Mouse (Mus musculus) cerebellum, postnatal 25 days (tissue): Measurements from ENCODE around the gene Lmx1b.
A peak's percentile ranks its signal among the peaks of the same experiment; 100 is the strongest.

Experiments used
- DNase-seq, 2 experiments: peaks; one replicate each; pipeline ENCODE4 v3.0.0; 2021; ENCODE audit warnings: mixed read lengths in 2 of 2

Gene Lmx1b

DNA sequence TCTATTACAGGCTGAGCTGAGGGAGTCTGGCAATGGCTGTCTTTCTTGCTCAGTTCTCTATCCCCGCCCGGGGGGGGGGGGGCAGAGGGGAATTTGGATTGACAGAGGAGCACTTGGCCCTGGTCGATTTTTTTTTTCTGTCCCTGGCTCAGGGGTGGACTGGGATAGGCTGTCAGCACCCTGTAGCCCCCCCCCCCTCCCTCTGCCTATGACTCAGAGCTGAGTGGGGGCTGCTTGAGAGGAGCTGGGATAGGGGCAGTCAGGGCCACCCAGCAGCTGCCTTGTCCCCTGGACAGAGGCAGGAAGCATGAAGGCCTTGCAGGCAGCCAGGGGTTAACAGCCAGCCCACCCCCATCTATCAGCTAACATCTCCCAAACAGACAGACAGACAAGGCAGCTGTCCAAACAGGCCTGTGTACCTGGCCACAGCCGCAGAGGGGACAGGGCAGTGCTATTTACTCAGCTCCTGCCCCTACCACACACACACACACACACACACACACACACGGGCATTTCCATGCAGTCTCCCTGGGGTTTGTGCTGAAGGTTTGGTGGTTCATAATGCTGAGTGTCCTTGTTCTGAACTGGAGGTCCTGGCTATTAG lies 57.8 kb downstream of the Lmx1b start:
- DNase-seq, result no peak

- no peak for DNase-seq
These were observed 58.4 kb downstream of the Lmx1b start for GRCm38 (mm10) chr2:33581866-33582265.

DNA sequence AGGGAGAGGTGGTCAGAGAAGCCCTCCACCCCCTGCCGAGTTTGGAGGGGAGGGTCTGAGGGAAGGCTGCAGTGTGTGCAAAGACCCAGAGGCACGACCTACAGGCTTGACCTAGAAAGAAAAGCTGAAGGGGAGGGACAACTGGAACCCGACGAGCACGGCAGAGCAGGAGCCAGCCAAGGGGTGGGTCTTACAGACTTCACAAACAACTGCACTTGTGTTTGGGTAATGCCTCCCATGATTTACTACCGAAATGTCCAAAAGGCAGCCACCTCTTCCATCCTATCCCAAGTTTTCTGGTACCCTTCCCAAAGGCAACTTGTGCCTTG lies 58.9 kb downstream of the Lmx1b start:
- DNase-seq, result no peak

GRCm38 (mm10) chr2:33580697-33581448 lies 59.4 kb downstream of the Lmx1b start:
- DNase-seq, result peak in 1 of 2 experiments; percentile 40

GRCm38 (mm10) chr2:33575406-33575805 lies 64.9 kb downstream of the Lmx1b start:
- DNase-seq, result no peak

GRCm38 (mm10) chr2:33573075-33573474 lies 67.2 kb downstream of the Lmx1b start:
- no peak for DNase-seq

GRCm38 (mm10) chr2:33571219-33571824 lies 69.0 kb downstream of the Lmx1b start:
- no peak for DNase-seq

DNA sequence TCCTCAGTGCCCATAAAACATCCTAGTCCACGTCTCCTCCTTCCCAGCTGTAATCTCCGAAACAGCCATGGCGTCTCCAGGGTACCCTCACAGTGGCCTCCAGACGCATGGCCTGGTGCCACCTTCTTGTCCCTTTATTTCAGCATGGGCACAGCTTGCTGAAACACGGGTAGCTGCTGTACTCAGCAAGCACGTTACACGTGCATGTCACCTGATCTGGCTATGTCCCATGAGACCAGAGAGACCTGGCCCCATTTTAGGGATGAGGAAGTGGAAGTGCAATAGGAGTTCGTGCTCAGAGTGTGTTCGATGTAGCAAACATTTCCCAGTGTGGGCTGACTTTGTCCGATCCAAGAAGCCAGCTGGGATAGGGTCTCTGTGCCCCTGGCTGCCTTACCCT lies 70.6 kb downstream of the Lmx1b start:
- no peak for DNase-seq

DNA sequence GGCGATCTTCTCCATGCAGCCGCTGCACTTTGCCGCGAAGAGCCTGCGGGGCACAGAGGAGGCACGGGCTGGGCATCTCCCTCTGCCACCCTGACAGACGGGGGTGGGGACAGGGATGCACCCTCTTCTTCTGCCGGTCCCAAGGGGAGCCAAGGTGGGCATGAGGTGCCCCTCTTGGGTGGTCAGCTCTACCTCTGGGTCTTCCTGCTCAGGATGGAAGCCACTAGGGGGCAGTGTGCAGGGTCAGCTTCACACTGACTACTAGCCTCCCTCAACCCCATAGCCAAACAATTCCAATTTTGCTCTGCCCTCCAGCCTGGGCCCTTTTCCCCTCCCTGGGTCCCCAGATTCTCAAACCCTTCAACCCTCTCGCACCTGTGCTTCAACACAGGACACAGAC lies 71.1 kb downstream of the Lmx1b start:
- DNase-seq, result peak; percentile 36 to 65

- DNase-seq, result peak in 1 of 2 experiments; percentile 39
These were observed 74.4 kb downstream of the Lmx1b start for GRCm38 (mm10) chr2:33565886-33566285.

GRCm38 (mm10) chr2:33564748-33565147 lies 75.6 kb downstream of the Lmx1b start:
- peak in 1 of 2 experiments; percentile 40 for DNase-seq

- DNase-seq, result peak; percentile 48 to 73
These were observed 80.6 kb downstream of the Lmx1b start for GRCm38 (mm10) chr2:33559752-33560151.

DNA sequence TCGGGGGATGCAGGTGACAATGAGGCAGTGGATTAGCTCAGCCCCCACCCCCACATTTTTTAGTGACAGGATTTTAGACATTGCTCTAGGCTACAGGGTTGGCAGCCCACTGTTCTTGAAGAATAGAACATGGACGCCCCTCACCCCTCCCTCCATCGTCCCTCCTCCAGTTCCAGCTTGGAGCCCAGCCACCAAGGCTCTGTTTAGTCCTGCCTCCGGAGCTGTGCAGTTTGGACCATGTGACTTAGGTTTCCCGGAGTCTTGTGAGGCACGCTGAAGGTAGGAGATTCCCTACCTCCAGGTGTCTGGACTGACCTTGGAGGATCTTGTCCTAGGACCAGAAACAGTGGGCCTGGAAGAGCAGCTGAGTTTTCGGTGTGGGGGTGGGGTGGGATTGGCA lies 81.0 kb downstream of the Lmx1b start:
- no peak for DNase-seq

DNA sequence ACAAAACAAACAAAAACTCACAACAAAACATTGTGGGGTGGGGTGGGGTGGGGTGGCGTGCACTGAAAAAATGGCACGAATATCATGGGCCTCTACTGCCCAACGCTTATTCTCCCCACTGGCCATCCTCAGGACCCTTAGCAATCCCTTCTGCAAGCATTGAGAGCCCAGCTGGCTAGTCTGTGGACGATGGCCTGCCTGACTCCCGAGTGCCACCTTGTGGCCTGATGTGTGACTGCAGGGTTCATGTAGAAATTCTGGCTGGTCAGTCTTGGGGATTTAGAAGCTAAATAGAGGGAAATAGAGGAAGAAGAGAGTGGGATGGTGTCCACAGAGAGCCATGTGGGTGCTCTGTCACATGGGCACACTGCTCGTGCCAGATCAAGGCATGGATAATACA lies 82.1 kb downstream of the Lmx1b start:
- peak; percentile 86 to 91 for DNase-seq

- no peak for DNase-seq
These were observed 84.7 kb downstream of the Lmx1b start for GRCm38 (mm10) chr2:33555573-33555972.

GRCm38 (mm10) chr2:33552672-33553071 lies 87.6 kb downstream of the Lmx1b start:
- DNase-seq, result no peak

DNA sequence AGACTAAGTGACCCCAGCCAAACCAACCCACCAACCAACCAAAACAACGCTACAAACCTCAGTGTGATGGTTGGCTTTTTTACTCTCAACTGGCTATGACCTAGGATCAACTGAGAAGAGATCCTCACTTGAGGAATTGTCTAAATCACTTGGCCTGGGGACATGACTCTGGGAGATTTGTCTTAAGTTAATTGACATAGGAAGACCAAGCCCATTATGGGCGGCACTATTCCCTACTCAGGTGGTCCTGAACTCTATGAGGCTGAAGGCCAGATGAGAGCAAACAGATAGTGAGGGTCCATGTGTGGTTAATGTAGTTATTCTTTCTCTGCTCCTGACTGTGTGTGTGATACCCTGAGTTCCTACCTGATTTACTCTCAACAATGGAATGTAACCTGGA lies 92.7 kb downstream of the Lmx1b start:
- no peak for DNase-seq

GRCm38 (mm10) chr2:33546879-33547278 lies 93.4 kb downstream of the Lmx1b start:
- peak; percentile 95 to 97 for DNase-seq

GRCm38 (mm10) chr2:33546051-33546450 lies 94.3 kb downstream of the Lmx1b start:
- peak in 1 of 2 experiments; percentile 47 for DNase-seq

DNA sequence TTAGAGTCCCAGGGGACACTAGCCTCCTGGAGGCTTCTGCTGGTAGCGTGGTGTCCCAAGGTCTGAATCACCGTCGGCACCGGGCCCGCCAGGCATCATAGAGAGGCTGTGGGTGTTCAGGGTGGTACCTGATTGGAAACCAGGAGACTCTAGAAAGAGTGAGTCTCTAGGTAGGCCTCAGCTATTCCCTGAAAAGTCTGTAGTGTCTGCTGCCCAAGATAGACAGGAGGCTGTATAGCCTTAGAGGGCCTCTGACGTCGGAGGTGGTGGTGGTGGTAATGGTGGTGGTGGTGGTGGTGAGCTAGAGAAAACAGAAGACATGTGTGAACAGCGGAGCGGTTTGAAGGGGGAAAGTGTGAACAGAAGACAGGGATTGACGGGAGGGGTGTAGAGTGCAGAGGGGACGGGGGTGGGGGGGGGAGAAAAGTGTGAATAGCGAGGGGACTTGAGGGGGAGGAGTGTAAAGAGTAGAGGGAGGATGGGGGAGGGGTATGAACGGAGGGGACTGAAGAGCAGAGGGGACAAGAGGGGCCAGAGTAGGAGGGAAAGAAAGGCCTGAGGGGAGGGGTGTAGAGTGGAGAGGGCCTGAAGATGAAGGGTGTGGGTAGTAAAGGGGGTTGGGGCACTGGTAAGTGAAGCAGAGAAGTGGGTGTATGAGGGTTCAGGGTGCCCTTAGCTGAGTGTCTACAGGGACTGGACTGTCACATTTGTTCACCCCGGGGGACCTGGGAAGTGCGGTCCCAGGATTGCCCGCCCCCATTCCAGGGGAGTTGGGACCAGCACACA lies 95.3 kb downstream of the Lmx1b start:
- DNase-seq, result no peak

DNA sequence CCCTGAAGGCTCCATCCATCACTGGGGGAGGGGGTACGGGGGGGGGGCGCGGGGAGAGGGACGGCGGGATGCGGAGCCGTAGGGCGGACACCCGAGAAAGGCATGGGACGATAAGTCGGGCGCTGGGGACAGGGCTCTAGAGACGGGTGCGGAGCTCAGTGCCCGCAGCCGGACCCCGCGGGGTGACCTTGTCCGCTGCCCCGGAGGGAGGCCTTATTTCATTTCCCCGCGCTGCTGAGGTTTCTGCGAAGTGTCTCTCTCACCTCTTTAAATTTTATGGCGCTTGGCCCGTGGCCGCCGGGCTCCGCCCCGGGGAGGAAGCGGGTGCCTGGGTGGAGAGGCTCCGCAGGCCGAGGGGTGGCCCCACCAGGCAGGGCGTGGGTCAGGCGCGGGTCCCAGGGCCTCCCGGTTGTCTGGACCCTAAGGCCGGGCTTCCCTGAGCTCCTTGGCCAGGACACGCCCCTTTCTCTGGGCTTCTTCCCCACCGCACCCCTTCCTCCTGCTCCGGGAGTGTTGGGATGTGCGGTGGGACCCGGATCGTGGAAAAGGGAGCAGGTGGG lies 96.0 kb downstream of the Lmx1b start:
- DNase-seq, result peak; percentile 48 to 49

- DNase-seq, result peak; percentile 58 to 64
These were observed 96.7 kb downstream of the Lmx1b start for GRCm38 (mm10) chr2:33543429-33544202.
